Mouse (Mus musculus) liver, postnatal 0 days (tissue): ENCODE measurements around the gene Trim2.
A peak's percentile ranks its signal among the peaks of the same experiment; 100 is the strongest.

ENCODE experiments used
- CTCF ChIP-seq: sonication (generic); IDR thresholded peaks from 2 replicates; pipeline ENCODE4 v1.5.1; 2016; ENCODE audit warnings: antibody characterized with exemption, low read depth
- EP300 ChIP-seq: IDR thresholded peaks from 2 replicates; pipeline ENCODE4 v1.6.1; 2016; ENCODE audit warnings: antibody characterized with exemption, low read depth, mild to moderate bottlenecking

DNA sequence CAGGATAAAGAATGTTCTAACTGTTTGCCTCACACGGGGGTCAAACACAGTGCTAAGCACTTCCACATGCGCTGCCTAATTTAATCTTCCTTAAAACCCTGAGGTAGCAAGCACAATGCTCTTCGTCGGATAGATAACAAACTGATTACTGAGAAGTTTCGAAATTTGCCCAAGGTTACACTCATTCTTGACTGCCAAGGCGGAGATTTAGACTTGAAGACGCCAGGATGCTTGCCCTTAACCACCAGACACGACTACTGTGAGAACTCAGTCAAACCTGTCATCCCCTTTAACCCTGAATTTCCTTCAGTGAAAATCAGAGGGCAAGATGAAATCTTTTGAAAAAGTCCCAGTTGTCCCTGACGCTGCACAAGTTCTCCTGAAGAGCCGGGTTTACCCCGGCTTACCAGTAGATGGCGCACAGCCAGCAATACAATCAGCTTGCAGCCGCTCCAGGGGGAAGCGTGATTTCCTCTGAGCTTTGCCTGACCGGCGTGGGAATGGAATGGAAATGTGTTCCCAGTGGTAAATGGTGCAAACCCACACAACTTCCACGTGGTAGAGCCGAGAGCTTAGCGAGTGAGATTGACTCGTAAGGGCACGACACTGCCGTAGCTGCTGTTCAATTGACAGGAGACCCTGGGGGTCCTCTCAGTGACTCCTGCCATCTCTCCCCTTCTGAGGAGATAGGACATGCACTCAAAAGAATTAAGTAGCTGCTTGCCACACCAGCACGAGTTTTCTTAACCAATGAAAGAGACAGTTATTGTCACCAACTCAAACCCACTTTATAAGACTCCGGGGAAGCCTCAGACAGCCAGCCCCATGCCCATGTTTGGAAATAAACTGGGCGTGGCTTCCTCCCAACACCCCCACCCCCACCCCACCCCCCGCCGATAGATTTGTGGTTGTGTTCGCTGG is 38.3 kb upstream of the Trim2 start:
- peak; percentile 92 for TF ChIP-seq CTCF
- TF ChIP-seq EP300: peak; percentile 60; the same call in 1 of the 2 replicates
